Mouse (Mus musculus) kidney, adult 2 months (tissue): ENCODE measurements around the gene Rpl35a.

Experiments used
- CTCF ChIP-seq: fragments of 200-500 bp; conservative IDR thresholded peaks from 2 replicates; pipeline ENCODE4 v1.5.1; 2011; ENCODE audit warnings: low read depth, mild to moderate bottlenecking, control low read depth, low read length, moderate library complexity, mixed read lengths; ENCODE audit not compliant: insufficient read depth, insufficient read length
- POLR2A ChIP-seq: fragments of 200-500 bp; IDR thresholded peaks from one replicate; pipeline ENCODE4 v1.6.1; 2011; ENCODE audit warnings: low read depth, low read length, control low read depth

GRCm38 (mm10) chr16:33042682-33043081, 13.6 kb upstream of the Rpl35a start:
- TF ChIP-seq CTCF (no peak), POLR2A (no peak)
